Mouse (Mus musculus) MEL (cell line): ENCODE results near the gene Kdelc2. TPM values are rescaled to one million over a fixed set of nuclear protein-coding genes. Genes with fewer than 3 reads are reported as not detected.

Source experiments
- DNase-seq: peaks from one replicate; pipeline ENCODE4 v3.0.0; 2011; ENCODE audit warnings: low read depth, low spot score
- H3K27ac ChIP-seq: 2 replicates; pipeline ENCODE4 v1.5.1; 2012; ENCODE audit warnings: low read depth, mild to moderate bottlenecking, control low read depth, low read length, moderate library complexity; ENCODE audit not compliant: control insufficient read depth
- H3K27me3 ChIP-seq, 2 experiments: fragments of 150-350 bp in 1 of 2; sonication (generic) in 1 of 2; 2 replicates each; pipeline ENCODE4 v1.6.1; 2012; ENCODE audit warnings: low read length in 2 of 2, mild to moderate bottlenecking in 2 of 2, improper control_type of control experiment in 1 of 2, moderate library complexity in 1 of 2; ENCODE audit not compliant: insufficient read depth in 2 of 2, control insufficient read depth in 1 of 2
- H3K36me3 ChIP-seq, 2 experiments: 2 replicates each; pipeline ENCODE4 v1.6.1; 2012 to 2014; ENCODE audit warnings: low read length in 2 of 2, improper control_type of control experiment in 1 of 2, inconsistent platforms in 1 of 2, mild to moderate bottlenecking in 1 of 2; ENCODE audit not compliant: insufficient read depth in 2 of 2, control insufficient read depth in 1 of 2
- H3K4me1 ChIP-seq, 2 experiments: fragments of 150-350 bp in 1 of 2; sonication (generic) in 1 of 2; 2 replicates each; pipeline ENCODE4 v1.6.1; 2012; ENCODE audit warnings: low read length in 2 of 2, improper control_type of control experiment in 1 of 2, mild to moderate bottlenecking in 1 of 2; ENCODE audit not compliant: insufficient read depth in 2 of 2, control insufficient read depth in 1 of 2
- H3K4me3 ChIP-seq, 2 experiments: fragments of 150-350 bp in 1 of 2; sonication (generic) in 1 of 2; 2 replicates each; pipeline ENCODE4 v1.5.1; 2012; ENCODE audit warnings: low read depth in 2 of 2, low read length in 2 of 2, mild to moderate bottlenecking in 2 of 2, moderate library complexity in 2 of 2, control low read depth in 1 of 2, improper control_type of control experiment in 1 of 2; ENCODE audit not compliant: control insufficient read depth in 1 of 2, insufficient read depth in 1 of 2
- H3K79me2 ChIP-seq: 2 replicates; pipeline ENCODE4 v1.6.1; 2012; ENCODE audit warnings: mild to moderate bottlenecking, low read length, moderate library complexity; ENCODE audit not compliant: control insufficient read depth, poor library complexity, insufficient read depth
- H3K9ac ChIP-seq: 2 replicates; pipeline ENCODE4 v1.6.1; 2012; ENCODE audit warnings: low read depth, mild to moderate bottlenecking, control low read depth, low read length, moderate library complexity; ENCODE audit not compliant: control insufficient read depth, poor library complexity, severe bottlenecking
- H3K9me3 ChIP-seq: fragments of 150-350 bp; sonication (generic); replicated peaks from 2 replicates; pipeline ENCODE4 v1.6.1; 2012; ENCODE audit warnings: mild to moderate bottlenecking, low read length, improper control_type of control experiment, moderate library complexity; ENCODE audit not compliant: insufficient read depth
- BHLHE40 ChIP-seq: IDR thresholded peaks from 2 replicates; pipeline ENCODE4 v1.6.1; 2012; ENCODE audit warnings: low read depth, mild to moderate bottlenecking, inconsistent platforms, low read length, improper control_type of control experiment, borderline replicate concordance
- CHD1 ChIP-seq: IDR thresholded peaks from 2 replicates; pipeline ENCODE4 v1.6.1; 2012; ENCODE audit warnings: low read depth, mild to moderate bottlenecking, inconsistent platforms, low read length, improper control_type of control experiment
- CHD2 ChIP-seq: IDR thresholded peaks from 2 replicates; pipeline ENCODE4 v1.6.1; 2011; ENCODE audit warnings: low read length, improper control_type of control experiment
- E2F4 ChIP-seq: IDR thresholded peaks from 2 replicates; pipeline ENCODE4 v1.6.1; 2011; ENCODE audit warnings: low read depth, low read length, improper control_type of control experiment, borderline replicate concordance
- ELF1 ChIP-seq: IDR thresholded peaks from 2 replicates; pipeline ENCODE4 v1.6.1; 2014; ENCODE audit warnings: low read depth, mild to moderate bottlenecking, inconsistent platforms, low read length, improper control_type of control experiment, moderate library complexity
- EP300 ChIP-seq, 2 experiments: IDR thresholded peaks; 2 replicates each; pipeline ENCODE4 v1.6.1; 2011; ENCODE audit warnings: improper control_type of control experiment in 2 of 2, low read length in 2 of 2, low read depth in 1 of 2, mild to moderate bottlenecking in 1 of 2
- ETS1 ChIP-seq: IDR thresholded peaks from 2 replicates; pipeline ENCODE4 v1.6.1; 2012; ENCODE audit warnings: low read depth, mild to moderate bottlenecking, inconsistent platforms, low read length, improper control_type of control experiment, moderate library complexity
- GABPA ChIP-seq: IDR thresholded peaks from 2 replicates; pipeline ENCODE4 v1.6.1; 2012; ENCODE audit warnings: low read depth, mild to moderate bottlenecking, inconsistent platforms, low read length, improper control_type of control experiment, moderate library complexity
- GATA1 ChIP-seq: IDR thresholded peaks from 2 replicates; pipeline ENCODE4 v1.6.1; 2011; ENCODE audit warnings: low read depth, low read length, improper control_type of control experiment
- HCFC1 ChIP-seq: IDR thresholded peaks from 2 replicates; pipeline ENCODE4 v1.6.1; 2012; ENCODE audit warnings: low read depth, mild to moderate bottlenecking, inconsistent platforms, low read length, improper control_type of control experiment, moderate library complexity
- KAT2A ChIP-seq: conservative IDR thresholded peaks from 2 replicates; pipeline ENCODE4 v1.6.1; 2012; ENCODE audit warnings: low read depth, low read length, improper control_type of control experiment, inconsistent platforms
- MAFK ChIP-seq: IDR thresholded peaks from 2 replicates; pipeline ENCODE4 v1.6.1; 2011; ENCODE audit warnings: low read depth, mild to moderate bottlenecking, low read length, improper control_type of control experiment, borderline replicate concordance
- MAZ ChIP-seq: IDR thresholded peaks from 2 replicates; pipeline ENCODE4 v1.6.1; 2012; ENCODE audit warnings: low read depth, mild to moderate bottlenecking, inconsistent platforms, low read length, improper control_type of control experiment
- MEF2A ChIP-seq: IDR thresholded peaks from 2 replicates; pipeline ENCODE4 v1.6.1; 2014; ENCODE audit warnings: low read depth, mild to moderate bottlenecking, inconsistent platforms, low read length, improper control_type of control experiment; ENCODE audit not compliant: poor library complexity, insufficient replicate concordance, severe bottlenecking; ENCODE audit errors: extremely low read depth
- MXI1 ChIP-seq: IDR thresholded peaks from 2 replicates; pipeline ENCODE4 v1.6.1; 2011; ENCODE audit warnings: mild to moderate bottlenecking, low read depth, low read length, improper control_type of control experiment
- NELFE ChIP-seq: IDR thresholded peaks from 2 replicates; pipeline ENCODE4 v1.6.1; 2011; ENCODE audit warnings: low read depth, low read length, improper control_type of control experiment
- POLR2A ChIP-seq, 2 experiments: IDR thresholded peaks; 2 replicates each; pipeline ENCODE4 v1.6.1; 2011 to 2012; ENCODE audit warnings: low read length in 2 of 2, mild to moderate bottlenecking in 2 of 2, control low read depth in 1 of 2, improper control_type of control experiment in 1 of 2, low read depth in 1 of 2, moderate library complexity in 1 of 2; ENCODE audit not compliant: control insufficient read depth in 1 of 2, insufficient read depth in 1 of 2, poor library complexity in 1 of 2
- POLR2AphosphoS2 ChIP-seq: IDR thresholded peaks from 2 replicates; pipeline ENCODE4 v1.6.1; 2011; ENCODE audit warnings: low read length, improper control_type of control experiment
- POLR2AphosphoS5 ChIP-seq: IDR thresholded peaks from 2 replicates; pipeline ENCODE4 v1.6.1; 2012; ENCODE audit warnings: low read depth, borderline replicate concordance, mild to moderate bottlenecking, inconsistent platforms, low read length, moderate library complexity, mixed read lengths
- RAD21 ChIP-seq: IDR thresholded peaks from 2 replicates; pipeline ENCODE4 v1.6.1; 2011; ENCODE audit warnings: mild to moderate bottlenecking, low read depth, low read length, improper control_type of control experiment
- TBP ChIP-seq: IDR thresholded peaks from 2 replicates; pipeline ENCODE4 v1.8.0; 2011; ENCODE audit warnings: low read depth, low read length, improper control_type of control experiment
- TCF12 ChIP-seq: IDR thresholded peaks from 2 replicates; pipeline ENCODE4 v1.6.1; 2014; ENCODE audit warnings: low read depth, mild to moderate bottlenecking, inconsistent platforms, low read length, improper control_type of control experiment, moderate library complexity
- UBTF ChIP-seq: IDR thresholded peaks from 2 replicates; pipeline ENCODE4 v1.6.1; 2012; ENCODE audit warnings: low read depth, mild to moderate bottlenecking, inconsistent platforms, low read length, improper control_type of control experiment, moderate library complexity, borderline replicate concordance; ENCODE audit not compliant: insufficient read depth
- USF1 ChIP-seq: IDR thresholded peaks from 2 replicates; pipeline ENCODE4 v1.6.1; 2014; ENCODE audit warnings: low read depth, mild to moderate bottlenecking, inconsistent platforms, low read length, improper control_type of control experiment, moderate library complexity
- ZC3H11A ChIP-seq: IDR thresholded peaks from 2 replicates; pipeline ENCODE4 v1.6.1; 2012; ENCODE audit warnings: low read depth, mild to moderate bottlenecking, inconsistent platforms, low read length, improper control_type of control experiment
- ZKSCAN1 ChIP-seq: IDR thresholded peaks from 2 replicates; pipeline ENCODE4 v1.6.1; 2012; ENCODE audit warnings: low read depth, mild to moderate bottlenecking, inconsistent platforms, low read length, improper control_type of control experiment, moderate library complexity
- ZMIZ1 ChIP-seq: IDR thresholded peaks from 2 replicates; pipeline ENCODE4 v1.6.1; 2012; ENCODE audit warnings: low read depth, mild to moderate bottlenecking, inconsistent platforms, low read length, improper control_type of control experiment, moderate library complexity
- ZNF384 ChIP-seq: IDR thresholded peaks from 2 replicates; pipeline ENCODE4 v1.6.1; 2012; ENCODE audit warnings: low read depth, mild to moderate bottlenecking, inconsistent platforms, low read length, improper control_type of control experiment
- polyA plus RNA-seq, 2 experiments: library from polyadenylated mRNA; stranded (reverse) in 1 of 2; unstranded in 1 of 2; fragments of >175 nt in 1 of 2; fragments of >200 nt in 1 of 2; gene quantifications; 2 replicates each; pipeline versions ENCODE4 v1.2.1 to v1.2.4; 2012; ENCODE audit warnings: low replicate concordance in 2 of 2, low read depth in 1 of 2; ENCODE audit not compliant: insufficient read length in 2 of 2, insufficient read depth in 1 of 2, missing spikeins in 1 of 2
- total RNA-seq: library from RNA; depleted of rRNA; stranded (reverse); fragments of 300-350 nt; gene quantifications from 2 replicates; pipeline ENCODE4 v1.2.3, GENCODE M21; 2012; rRNA removed

The Kdelc2 gene
- 0.04 TPM in 1 of 2 replicates, not detected in the other for total RNA-seq
- under 1 TPM in 1 of 2 experiments, not detected in 1; 0.31 TPM for polyA plus RNA-seq

DNA sequence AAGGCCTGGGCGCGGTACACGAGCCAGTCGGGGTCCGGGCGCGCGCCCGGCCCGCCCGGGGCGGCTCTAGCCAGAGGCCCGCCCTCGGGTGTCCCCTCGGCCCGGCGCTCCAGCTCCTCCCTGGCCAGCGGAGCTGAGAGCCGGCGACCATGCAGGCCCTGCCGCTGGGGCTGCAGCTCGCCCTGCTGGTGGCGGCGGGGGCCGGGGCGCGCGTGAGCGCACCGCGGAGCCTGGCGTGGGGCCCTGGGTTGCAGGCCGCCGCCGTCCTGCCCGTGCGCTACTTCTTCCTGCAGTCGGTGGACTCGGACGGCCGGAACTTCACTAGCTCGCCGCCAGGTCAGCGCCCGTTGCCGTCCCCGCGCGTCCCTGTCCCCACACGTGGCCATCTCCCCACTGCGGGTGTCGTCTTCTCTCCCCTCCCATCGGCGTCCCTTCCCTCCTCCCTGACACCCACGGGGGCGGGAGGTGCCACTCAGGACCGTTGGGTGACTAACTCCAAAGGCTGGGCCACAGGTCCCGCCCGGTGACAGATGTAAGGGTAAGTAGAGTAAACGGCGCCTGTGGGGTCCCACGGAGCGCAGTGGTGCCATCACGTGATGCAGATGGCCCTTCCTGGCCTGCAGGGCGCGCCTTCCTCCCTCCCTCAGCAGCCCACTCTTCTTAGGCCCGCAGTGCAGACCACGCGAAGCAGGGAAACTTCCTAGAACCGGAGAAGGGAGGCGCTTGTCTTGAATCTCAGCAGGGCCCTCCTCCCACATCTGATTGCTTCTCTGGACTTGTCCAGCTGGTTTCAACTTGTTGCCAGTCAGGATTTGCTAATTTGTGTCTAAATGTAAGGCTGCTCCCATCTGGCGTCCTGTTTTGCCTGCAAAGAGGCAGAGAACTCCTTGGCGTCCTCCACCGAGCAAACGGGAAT lies at the start of gene Kdelc2:
Gene Kdelc2, plus strand, starts transcription at position 75 of the 916 bp plus-strand sequence.
- Histone ChIP-seq H3K36me3 (peaks cover 0 to 4% of the 10 kb centered on the region in 2 experiments; a peak in 2 of 4 replicates), H3K27ac (no peak within 1 kb of the TSS), H3K27me3 (peaks cover 4 to 7% of the 10 kb centered on the region in 2 experiments; a peak in 2 of 4 replicates), H3K9me3 (no peaks in the 10 kb centered on the region), H3K79me2 (no peaks in the 10 kb centered on the region), H3K4me1 (peaks cover 2 to 3% of the 10 kb centered on the region in 2 experiments; a peak in 2 of 4 replicates), H3K9ac (peak within 1 kb of the TSS; percentile 63), H3K4me3 (peak within 1 kb of the TSS; percentile 11 to 61; a peak in 3 of 4 replicates)
- TF ChIP-seq POLR2AphosphoS2 (no peak), USF1 (peak; percentile 50), MAFK (no peak), POLR2A (IDR thresholded peaks at IDR 0.05; ENCODE audit: control insufficient read depth in 1 of 2, insufficient read depth in 1 of 2, low read depth in 1 of 2, low read length in 2 of 2, poor library complexity in 1 of 2) (peak in 1 of 2 experiments; percentile 39; a peak in 1 of 4 replicates), ZNF384 (no peak), ZKSCAN1 (no peak), GATA1 (no peak), UBTF (no peak), GABPA (no peak), TBP (no peak), RAD21 (no peak), TCF12 (no peak), ELF1 (no peak), NELFE (no peak), MXI1 (no peak)
- peak; percentile 11 for DNase-seq

- Histone ChIP-seq H3K36me3 (no peaks in the 10 kb centered on the region), H3K9me3 (no peaks in the 10 kb centered on the region), H3K9ac (no peak overlapping the region), H3K4me3 (no peak overlapping the region), H3K4me1 (no peaks in the 10 kb centered on the region), H3K27me3 (peaks cover 12 to 14% of the 10 kb centered on the region in 2 experiments), H3K79me2 (no peaks in the 10 kb centered on the region), H3K27ac (no peak overlapping the region)
- no peak for TF ChIP-seq BHLHE40
- no peak for TF ChIP-seq MEF2A
- TF ChIP-seq TBP, result no peak
- no peak for TF ChIP-seq POLR2AphosphoS5
- no peak for TF ChIP-seq MXI1
- TF ChIP-seq ZMIZ1, result no peak
- no peak for TF ChIP-seq E2F4
- TF ChIP-seq ZKSCAN1, result no peak
- TF ChIP-seq CHD2, result no peak
- TF ChIP-seq NELFE, result no peak
- no peak for TF ChIP-seq KAT2A
- TF ChIP-seq UBTF, result no peak
- no peak for TF ChIP-seq EP300 (IDR thresholded peaks at IDR 0.05; ENCODE audit: low read depth in 1 of 2, low read length in 2 of 2)
- TF ChIP-seq HCFC1, result no peak
- no peak for TF ChIP-seq MAZ
- TF ChIP-seq TCF12, result no peak
- TF ChIP-seq ETS1, result no peak
- TF ChIP-seq ZC3H11A, result no peak
- TF ChIP-seq CHD1, result no peak
- no peak for DNase-seq
Measured at GRCm38 (mm10) chr9:53335131-53335530, 48.7 kb upstream of the Kdelc2 start.
